Mouse (Mus musculus) spleen, adult 2 months (tissue): ENCODE measurements around the gene Ttbk2.

Experiments
- CTCF ChIP-seq: fragments of 200-500 bp; IDR thresholded peaks from 2 replicates; pipeline ENCODE4 v1.5.1; 2011; ENCODE audit warnings: mild to moderate bottlenecking, inconsistent platforms; ENCODE audit not compliant: insufficient read depth, insufficient read length, insufficient replicate concordance; ENCODE audit errors: extremely low read depth
- POLR2A ChIP-seq: fragments of 200-500 bp; IDR thresholded peaks from 2 replicates; pipeline ENCODE4 v1.6.1; 2011; ENCODE audit warnings: low read depth, low read length, inconsistent platforms

DNA sequence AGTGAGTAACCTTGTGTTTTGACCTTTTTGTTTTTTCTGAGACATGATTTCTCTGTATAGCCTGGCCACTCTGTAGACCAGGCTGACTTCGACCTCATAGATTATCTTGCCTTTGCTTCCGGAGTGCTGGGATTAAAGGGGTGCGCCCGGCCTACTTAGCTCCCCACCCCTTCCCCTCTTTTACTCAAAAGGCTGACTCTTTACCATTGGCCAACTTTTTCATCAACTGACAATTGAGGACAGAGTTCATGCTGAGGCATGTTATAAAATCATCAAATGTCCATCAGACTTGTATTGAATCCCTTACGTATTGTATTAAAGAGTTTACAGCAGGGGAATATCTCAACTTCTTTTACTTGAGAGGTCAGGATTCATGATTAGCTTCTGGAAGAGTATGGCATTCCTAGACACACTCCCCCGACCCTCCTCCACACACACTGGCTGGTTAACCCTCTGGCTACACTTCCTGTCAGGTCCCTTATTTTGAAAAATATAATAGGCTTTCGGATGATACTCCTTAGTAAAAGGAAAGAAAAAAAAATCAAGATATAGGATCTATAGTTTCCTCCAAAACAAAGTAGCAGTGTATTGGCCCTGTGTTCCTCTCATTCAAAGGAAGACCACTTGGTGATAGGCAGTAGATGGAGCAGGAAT, 118.4 kb downstream of the Ttbk2 start:
- TF ChIP-seq POLR2A, result no peak
- TF ChIP-seq CTCF, result no peak
